Mouse (Mus musculus) neural tube, embryonic 13.5 days (tissue): ENCODE measurements around the gene Pga5. TPM values are rescaled to one million over a fixed set of nuclear protein-coding genes. Genes with fewer than 3 reads are reported as not detected.

Experiments
- ATAC-seq: fragments of 200-750 bp; cut with Nextera tagmentation; 2 replicates; pipeline ENCODE4 v1.8.0; 2017; ENCODE audit warnings: low read depth, mild to moderate bottlenecking, moderate TSS enrichment, moderate library complexity
- H3K27ac ChIP-seq: fragments of 300-500 bp; sonication (generic); replicated peaks from 2 replicates; pipeline ENCODE4 v1.5.1; 2015; ENCODE audit warnings: moderate library complexity, mild to moderate bottlenecking, inconsistent platforms
- H3K27me3 ChIP-seq: fragments of 300-500 bp; sonication (generic); 2 replicates; pipeline ENCODE4 v1.6.1; 2015; ENCODE audit warnings: mild to moderate bottlenecking, inconsistent platforms
- H3K36me3 ChIP-seq: fragments of 300-500 bp; sonication (generic); 2 replicates; pipeline ENCODE4 v1.6.1; 2015; ENCODE audit warnings: mild to moderate bottlenecking, inconsistent platforms
- H3K4me1 ChIP-seq: fragments of 300-500 bp; sonication (generic); replicated peaks from 2 replicates; pipeline ENCODE4 v1.6.1; 2015; ENCODE audit warnings: inconsistent platforms
- H3K4me2 ChIP-seq: fragments of 300-500 bp; sonication (generic); 2 replicates; pipeline ENCODE4 v1.6.1; 2015; ENCODE audit warnings: inconsistent platforms, mild to moderate bottlenecking, moderate library complexity
- H3K4me3 ChIP-seq: fragments of 300-500 bp; sonication (generic); 2 replicates; pipeline ENCODE4 v1.5.1; 2015; ENCODE audit warnings: mild to moderate bottlenecking, inconsistent platforms
- H3K9ac ChIP-seq: fragments of 300-500 bp; sonication (generic); 2 replicates; pipeline ENCODE4 v1.6.1; 2015; ENCODE audit warnings: moderate library complexity, mild to moderate bottlenecking, inconsistent platforms
- H3K9me3 ChIP-seq: fragments of 300-500 bp; sonication (generic); 2 replicates; pipeline ENCODE4 v1.6.1; 2016; ENCODE audit warnings: inconsistent platforms
- WGBS: fragments of 180-500 bp; shearing (Covaris S2); methylation state at CpG from one replicate; pipeline ENCODE4 v1.1.7; 2015; 5-methylcytosine and 5-hydroxymethylcytosine counted together
- polyA plus RNA-seq: library from polyadenylated mRNA; unstranded; fragments of >200 nt; fragmentation: Nextera tagmentation; extraction: Ambion mirVana; gene quantifications from 2 replicates; pipeline ENCODE4 v1.2.1, GENCODE M21; 2015

Pga5 gene
- polyA plus RNA-seq, 1 experiment from 2014 or later: not detected

GRCm38 (mm10) chr19:10685081-10685480, 7.2 kb upstream of the Pga5 start:
- no peak for ATAC-seq
- Histone ChIP-seq H3K4me2 (no peak overlapping the region), H3K9ac (no peak overlapping the region), H3K36me3 (no peaks in the 10 kb centered on the region), H3K4me1 (peaks cover 19% of the 10 kb centered on the region), H3K27ac (no peak overlapping the region), H3K9me3 (no peaks in the 10 kb centered on the region), H3K27me3 (no peaks in the 10 kb centered on the region), H3K4me3 (no peak overlapping the region)
- 88% methylated on average over 9 of the region's 9 CpGs for WGBS

- H3K4me3 ChIP-seq: no peak overlapping the region
- WGBS: 81% methylated on average over 4 of the region's 4 CpGs
- ATAC-seq: no peak
- no peak overlapping the region for H3K27ac ChIP-seq
- no peak overlapping the region for H3K4me2 ChIP-seq
- H3K9ac ChIP-seq: no peak overlapping the region
- H3K9me3 ChIP-seq: no peaks in the 10 kb centered on the region
- H3K27me3 ChIP-seq: no peaks in the 10 kb centered on the region
- peaks cover 5% of the 10 kb centered on the region; the same call in 1 of the 2 replicates for H3K4me1 ChIP-seq
- H3K36me3 ChIP-seq: no peaks in the 10 kb centered on the region
Observed at GRCm38 (mm10) chr19:10681571-10681970, 3.7 kb upstream of the Pga5 start.

DNA sequence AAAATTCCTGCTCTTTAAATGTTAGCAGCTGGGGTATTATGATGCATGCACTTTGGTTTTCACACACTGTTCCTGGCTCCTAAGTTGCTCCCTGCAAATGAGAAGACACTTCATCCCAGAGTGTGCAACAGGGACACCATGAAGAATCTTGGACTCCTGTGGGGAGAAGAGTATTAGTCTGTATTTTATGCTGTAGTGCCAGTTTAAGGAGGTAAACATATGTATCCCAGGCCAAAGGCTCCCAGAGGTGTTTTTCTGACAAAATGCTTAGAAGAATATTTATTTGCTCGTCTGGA, 849 bp upstream of the Pga5 start:
- peaks cover 5% of the 10 kb centered on the region; the same call in 1 of the 2 replicates for H3K4me1 ChIP-seq
- no peak overlapping the region for H3K27ac ChIP-seq
- WGBS: 68% methylated on average over 1 of the region's 1 CpGs
- no peaks in the 10 kb centered on the region for H3K36me3 ChIP-seq
- H3K4me2 ChIP-seq: no peak overlapping the region
- ATAC-seq: peak; percentile 34; the same call in 1 of the 2 replicates
- H3K9me3 ChIP-seq: no peaks in the 10 kb centered on the region
- H3K4me3 ChIP-seq: no peak overlapping the region
- H3K9ac ChIP-seq: no peak overlapping the region
- no peaks in the 10 kb centered on the region for H3K27me3 ChIP-seq

- H3K27ac ChIP-seq: no peak overlapping the region
- WGBS: 80% methylated on average over 16 of the region's 16 CpGs
- ATAC-seq: no peak
Observed at GRCm38 (mm10) chr19:10676656-10677055, 1.2 kb downstream of the Pga5 start.

GRCm38 (mm10) chr19:10673275-10673674, 4.6 kb downstream of the Pga5 start:
- Histone ChIP-seq H3K27me3 (no peaks in the 10 kb centered on the region), H3K4me1 (no peaks in the 10 kb centered on the region; the same call in 1 of the 2 replicates), H3K27ac (no peak overlapping the region), H3K4me2 (no peak overlapping the region), H3K9ac (no peak overlapping the region), H3K36me3 (no peaks in the 10 kb centered on the region), H3K4me3 (no peak overlapping the region), H3K9me3 (no peaks in the 10 kb centered on the region)
- 52% methylated on average over 1 of the region's 1 CpGs for WGBS
- no peak for ATAC-seq

More at GRCm38 (mm10) chr19:10676656-10677055, 1.2 kb downstream of the Pga5 start:
- no peaks in the 10 kb centered on the region for H3K27me3 ChIP-seq
- no peak overlapping the region for H3K9ac ChIP-seq
- no peak overlapping the region for H3K4me2 ChIP-seq
- peaks cover 5% of the 10 kb centered on the region for H3K4me1 ChIP-seq
- H3K36me3 ChIP-seq: no peaks in the 10 kb centered on the region
- no peak overlapping the region for H3K4me3 ChIP-seq
- H3K9me3 ChIP-seq: no peaks in the 10 kb centered on the region

- Histone ChIP-seq H3K4me1 (no peaks in the 10 kb centered on the region; the same call in 1 of the 2 replicates), H3K36me3 (no peaks in the 10 kb centered on the region), H3K27me3 (no peaks in the 10 kb centered on the region), H3K4me3 (no peak overlapping the region), H3K9me3 (no peaks in the 10 kb centered on the region), H3K4me2 (no peak overlapping the region), H3K9ac (no peak overlapping the region), H3K27ac (no peak overlapping the region)
- ATAC-seq: no peak
- WGBS: 47% methylated on average over 9 of the region's 9 CpGs
Observed at GRCm38 (mm10) chr19:10671854-10672417, 5.9 kb downstream of the Pga5 start.

DNA sequence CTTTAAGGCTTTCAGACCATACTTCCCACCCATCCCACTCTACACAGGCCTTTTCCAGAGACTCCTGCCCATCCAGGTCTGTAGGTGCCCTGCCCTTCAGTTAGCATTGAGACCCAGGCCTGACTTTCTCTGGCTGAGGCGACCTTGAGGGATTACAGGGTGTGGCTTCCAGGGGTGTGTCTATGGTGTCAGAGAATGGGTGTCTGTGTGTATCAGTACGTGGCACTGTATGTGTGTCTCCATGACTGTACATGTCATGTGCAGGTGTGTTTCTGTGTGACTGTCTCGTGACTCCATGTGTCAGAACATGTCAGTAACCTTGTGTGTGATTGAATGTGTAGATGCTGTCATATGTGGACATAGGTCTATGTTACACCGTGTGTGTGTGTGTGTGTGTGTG, 6.6 kb downstream of the Pga5 start:
- Histone ChIP-seq H3K27me3 (no peaks in the 10 kb centered on the region), H3K4me1 (no peaks in the 10 kb centered on the region; the same call in 1 of the 2 replicates), H3K9me3 (no peaks in the 10 kb centered on the region), H3K4me2 (no peak overlapping the region), H3K27ac (no peak overlapping the region), H3K9ac (no peak overlapping the region), H3K4me3 (no peak overlapping the region), H3K36me3 (no peaks in the 10 kb centered on the region)
- 81% methylated on average over 4 of the region's 4 CpGs for WGBS
- no peak for ATAC-seq

- peak; percentile 77 for ATAC-seq
- WGBS: 18% methylated on average over 2 of the region's 2 CpGs
Observed at GRCm38 (mm10) chr19:10665499-10665898, 12.4 kb downstream of the Pga5 start.

DNA sequence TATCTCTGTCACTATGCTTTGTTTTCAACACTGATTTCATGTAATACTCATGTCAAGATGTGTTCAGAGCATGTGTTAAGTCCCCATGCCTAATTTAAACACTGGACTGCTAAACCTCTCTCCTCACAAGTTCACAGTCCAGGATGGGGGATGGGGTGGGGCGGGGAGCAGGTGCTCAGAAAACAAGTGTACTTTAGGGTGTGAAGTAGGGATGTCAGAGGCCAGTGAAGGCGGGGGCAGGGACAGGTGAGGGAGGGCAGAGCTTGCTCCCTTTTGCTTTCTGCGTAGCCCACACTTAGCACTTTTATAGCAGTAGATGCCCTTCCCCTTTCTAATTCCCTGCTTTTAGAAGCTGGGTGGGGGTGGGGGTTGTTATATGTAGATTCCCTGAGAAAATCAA, 12.8 kb downstream of the Pga5 start:
- Histone ChIP-seq H3K36me3 (no peaks in the 10 kb centered on the region), H3K27me3 (no peaks in the 10 kb centered on the region; the same call in 1 of the 2 replicates), H3K4me1 (no peaks in the 10 kb centered on the region), H3K9me3 (no peaks in the 10 kb centered on the region), H3K27ac (no peak overlapping the region), H3K4me2 (no peak overlapping the region), H3K4me3 (no peak overlapping the region), H3K9ac (no peak overlapping the region)
- WGBS: 63% methylated on average over 3 of the region's 3 CpGs
- no peak for ATAC-seq

More at GRCm38 (mm10) chr19:10665499-10665898, 12.4 kb downstream of the Pga5 start:
- no peaks in the 10 kb centered on the region for H3K4me1 ChIP-seq
- H3K9me3 ChIP-seq: no peaks in the 10 kb centered on the region
- H3K4me2 ChIP-seq: no peak overlapping the region
- H3K27ac ChIP-seq: no peak overlapping the region
- H3K9ac ChIP-seq: no peak overlapping the region
- H3K27me3 ChIP-seq: no peaks in the 10 kb centered on the region; the same call in 1 of the 2 replicates
- H3K36me3 ChIP-seq: no peaks in the 10 kb centered on the region
- H3K4me3 ChIP-seq: no peak overlapping the region

DNA sequence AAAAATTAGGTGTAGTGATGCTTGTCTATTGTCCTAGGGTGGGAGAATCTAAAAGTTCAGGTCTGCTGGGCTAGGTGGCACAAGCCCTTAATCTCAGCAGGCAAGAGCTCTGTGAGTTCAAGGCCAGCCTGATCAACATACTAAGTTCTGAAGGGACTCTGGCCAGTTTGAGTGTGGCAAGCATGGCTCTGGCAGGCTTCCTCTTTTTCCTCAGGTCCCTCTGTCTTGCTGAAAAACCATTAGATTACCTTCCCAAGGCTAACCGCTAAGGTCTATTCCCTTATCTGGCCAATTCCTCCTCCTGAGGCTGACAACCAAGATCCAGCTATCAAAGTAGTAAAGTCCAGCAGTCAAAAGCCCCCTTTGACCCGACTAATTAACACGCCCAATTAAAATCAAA, 15.2 kb downstream of the Pga5 start:
- Histone ChIP-seq H3K9ac (no peak overlapping the region), H3K4me1 (no peaks in the 10 kb centered on the region), H3K27ac (no peak overlapping the region), H3K27me3 (no peaks in the 10 kb centered on the region; the same call in 1 of the 2 replicates), H3K9me3 (no peaks in the 10 kb centered on the region), H3K4me2 (no peak overlapping the region), H3K36me3 (no peaks in the 10 kb centered on the region), H3K4me3 (no peak overlapping the region)
- WGBS: 77% methylated on average over 3 of the region's 3 CpGs
- ATAC-seq: no peak

GRCm38 (mm10) chr19:10661919-10662318, 16.0 kb downstream of the Pga5 start:
- ATAC-seq: no peak
- no peaks in the 10 kb centered on the region for H3K36me3 ChIP-seq
- 88% methylated on average over 2 of the region's 2 CpGs for WGBS
- H3K4me2 ChIP-seq: no peak overlapping the region
- H3K27ac ChIP-seq: no peak overlapping the region
- H3K27me3 ChIP-seq: no peaks in the 10 kb centered on the region; the same call in 1 of the 2 replicates
- H3K4me1 ChIP-seq: no peaks in the 10 kb centered on the region
- H3K9ac ChIP-seq: no peak overlapping the region
- no peaks in the 10 kb centered on the region for H3K9me3 ChIP-seq
- H3K4me3 ChIP-seq: no peak overlapping the region

- ATAC-seq: no peak
- no peak overlapping the region for H3K4me3 ChIP-seq
- no peaks in the 10 kb centered on the region for H3K9me3 ChIP-seq
- no peaks in the 10 kb centered on the region for H3K36me3 ChIP-seq
- H3K4me2 ChIP-seq: no peak overlapping the region
- no peaks in the 10 kb centered on the region; the same call in 1 of the 2 replicates for H3K27me3 ChIP-seq
- H3K4me1 ChIP-seq: no peaks in the 10 kb centered on the region
- H3K27ac ChIP-seq: no peak overlapping the region
- H3K9ac ChIP-seq: no peak overlapping the region
- WGBS: 79% methylated on average over 5 of the region's 5 CpGs
Observed at GRCm38 (mm10) chr19:10661373-10661772, 16.5 kb downstream of the Pga5 start.

GRCm38 (mm10) chr19:10658406-10658805, 19.5 kb downstream of the Pga5 start:
- Histone ChIP-seq H3K9ac (no peak overlapping the region), H3K36me3 (no peaks in the 10 kb centered on the region), H3K4me1 (no peaks in the 10 kb centered on the region), H3K27me3 (no peaks in the 10 kb centered on the region; the same call in 1 of the 2 replicates), H3K9me3 (no peaks in the 10 kb centered on the region), H3K27ac (no peak overlapping the region), H3K4me2 (no peak overlapping the region), H3K4me3 (no peak overlapping the region)
- ATAC-seq: no peak
- 88% methylated on average over 2 of the region's 2 CpGs for WGBS
